Comparison of ENCODE assay signal across 33 mouse cellular contexts in the genomic region with DNA sequence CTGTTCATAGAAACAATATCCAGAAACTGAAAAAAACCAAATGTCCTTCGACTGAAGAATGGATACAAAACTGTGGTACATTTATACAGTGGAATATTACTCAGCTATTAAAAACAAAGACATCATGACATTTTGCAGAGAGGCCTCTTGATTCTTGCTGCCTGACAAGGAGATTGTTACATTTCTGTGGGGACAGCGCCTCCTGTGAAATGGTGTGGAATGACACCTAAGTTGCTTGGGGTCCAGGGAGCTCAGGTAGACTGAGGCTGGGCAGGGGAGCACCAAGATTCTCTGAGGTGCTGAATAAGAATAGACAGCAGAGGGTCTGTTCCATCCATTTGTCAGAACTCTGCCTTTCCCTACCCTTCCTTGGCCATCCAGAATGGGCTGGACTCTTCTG. TPM values are rescaled to one million over a fixed set of nuclear protein-coding genes. Genes with fewer than 3 reads are reported as not detected.
DNase-seq lines count a peak whose midpoint lies in the region; ATAC-seq and TF ChIP-seq lines count a peak whose summit lies in the region.
"Had no signal": no experiment of that assay in that cellular context is flagged by ENCODE, and none has a peak within 500 bp of the region (broad histone marks: within the 10 kb centered on the region; RNA-seq: fewer than 3 reads in every experiment).

No protein-coding gene starts in this region.

- no peak overlapping the region for H3K4me3 ChIP-seq in cerebellum, adult 2 months (replicated peaks; ENCODE audit: insufficient read depth, low read depth, low read length)
- no peak overlapping the region for H3K4me3 ChIP-seq in liver, embryonic 14.5 days (ENCODE audit: insufficient read depth in 1 of 2, low read depth in 2 of 2, low read length in 2 of 2)
- no peak overlapping the region for H3K4me3 ChIP-seq in ES-Bruce4 (ENCODE audit: low read depth, low read length)
- H3K4me3 ChIP-seq: forebrain, embryonic 13.5 days; heart, embryonic 13.5 days; kidney, embryonic 15.5 days; limb, embryonic 12.5 days; midbrain, embryonic 15.5 days; myocyte; neural tube, embryonic 12.5 days had no signal

- H3K27ac ChIP-seq in cerebellum, adult 2 months (ENCODE audit: insufficient read depth, low read length): no peak overlapping the region
- H3K27ac ChIP-seq in liver, embryonic 14.5 days: no peak overlapping the region
- H3K27ac ChIP-seq in ES-Bruce4 (ENCODE audit: insufficient read depth, low read length): no peak overlapping the region
- H3K27ac ChIP-seq: forebrain, embryonic 13.5 days; heart, embryonic 13.5 days; hindbrain, embryonic 14.5 days; kidney, embryonic 15.5 days; limb, embryonic 12.5 days; macrophage; midbrain, embryonic 15.5 days; neural tube, embryonic 12.5 days had no signal

- H3K9ac ChIP-seq in liver, embryonic 14.5 days (replicated peaks): no peak overlapping the region
- no peak overlapping the region for H3K9ac ChIP-seq in ES-Bruce4 (ENCODE audit: low read depth, poor library complexity, severe bottlenecking)
- H3K9ac ChIP-seq: forebrain, embryonic 13.5 days; heart, embryonic 13.5 days; hindbrain, embryonic 14.5 days; kidney, embryonic 15.5 days; limb, embryonic 12.5 days; midbrain, embryonic 15.5 days; neural tube, embryonic 12.5 days had no signal

- no peak for DNase-seq in cerebellum, adult 2 months
- no peak for DNase-seq in cerebellum, adult 9-11 months
- no peak for DNase-seq in liver, embryonic 14.5 days (ENCODE audit: low read depth in 3 of 3, low spot score in 3 of 3)
- DNase-seq in liver (no peak), ZHBTc4 (ENCODE audit: low read depth, low spot score) (peak; percentile 42)
- DNase-seq in right cerebral cortex, adult 18-20 months: no peak
- DNase-seq in left cerebral cortex, postnatal 10 days (ENCODE audit: extremely low spot score in 1 of 2, low spot score in 2 of 2): no peak
- DNase-seq: adrenal gland, postnatal 25 days; cerebellum, adult 11-12 months; cerebellum, postnatal 14 days; gastrocnemius, postnatal 14 days; heart, adult 11 months; heart, postnatal 10 days; kidney, adult 18-20 months; kidney, postnatal 36 days; layer of hippocampus, adult 9-11 months; lung, adult 2 months; lung, postnatal 10 days; thymus, adult 2 months; thymus, postnatal 36 days had no signal

- no peak for TF ChIP-seq POLR2A in cerebellum, adult 2 months (IDR thresholded peaks at IDR 0.05; ENCODE audit: borderline replicate concordance, insufficient read depth, low read length)
- TF ChIP-seq POLR2A in ES-Bruce4 (IDR thresholded peaks at IDR 0.05; ENCODE audit: insufficient read depth, low read length): no peak

- 69% methylated on average over 2 of the region's 2 CpGs for WGBS in cerebellum, adult 2 months
- WGBS in liver, embryonic 14.5 days (ENCODE audit: insufficient replicate concordance): 31% methylated on average over 2 of the region's 2 CpGs

- TF ChIP-seq CTCF in cerebellum, adult 2 months (IDR thresholded peaks at IDR 0.05; ENCODE audit: borderline replicate concordance, insufficient read depth, low read depth, low read length): 0 out of 2 replicates have a peak, but pooled peaks have one; percentile 2
- TF ChIP-seq CTCF in liver, embryonic 14.5 days (IDR thresholded peaks at IDR 0.05; ENCODE audit: low read depth): 0 out of 2 replicates have a peak, but pooled peaks have one; percentile 18
- TF ChIP-seq CTCF in ES-Bruce4 (IDR thresholded peaks at IDR 0.05; ENCODE audit: low read depth, low read length): peak; percentile 41

- no peaks in the 10 kb centered on the region for H3K9me3 ChIP-seq in liver, embryonic 14.5 days (ENCODE audit: control insufficient read depth, low read length)
- no peaks in the 10 kb centered on the region for H3K9me3 ChIP-seq in ES-Bruce4 (replicated peaks; ENCODE audit: control insufficient read depth, insufficient read depth, low read length, poor library complexity, severe bottlenecking)
- H3K9me3 ChIP-seq: forebrain, embryonic 13.5 days; heart, embryonic 13.5 days; kidney, embryonic 15.5 days; limb, embryonic 12.5 days; midbrain, embryonic 15.5 days; neural tube, embryonic 12.5 days had no signal

- TF ChIP-seq EP300 in liver, embryonic 14.5 days (IDR thresholded peaks at IDR 0.05; ENCODE audit: low read depth): no peak
- TF ChIP-seq EP300 in ES-Bruce4 (IDR thresholded peaks at IDR 0.05; ENCODE audit: insufficient read depth, low read depth, low read length): no peak

- intact Hi-C loops in left cerebral cortex, postnatal 10 days (cut with DNase I): no loop called here

- H3K4me1 ChIP-seq in cerebellum, adult 2 months (ENCODE audit: control insufficient read depth, insufficient read depth, low read length): peaks cover 17% of the 10 kb centered on the region
- H3K4me1 ChIP-seq in liver, embryonic 14.5 days (replicated peaks; ENCODE audit: control insufficient read depth in 2 of 2, insufficient read depth in 2 of 2, low read length in 1 of 2): peaks cover 0 to 3% of the 10 kb centered on the region in 2 experiments; a peak in 2 of 4 replicates
- no peaks in the 10 kb centered on the region for H3K4me1 ChIP-seq in ES-Bruce4 (ENCODE audit: control insufficient read depth, insufficient read depth, low read length)
- H3K4me1 ChIP-seq: neural tube, embryonic 12.5 days had no signal

- H3K36me3 ChIP-seq in liver, embryonic 14.5 days (replicated peaks; ENCODE audit: control insufficient read depth, insufficient read depth, low read depth): no peaks in the 10 kb centered on the region
- no peaks in the 10 kb centered on the region for H3K36me3 ChIP-seq in ES-Bruce4 (ENCODE audit: control insufficient read depth, insufficient read depth, low read length, poor library complexity, severe bottlenecking)
- H3K36me3 ChIP-seq: heart, embryonic 13.5 days; kidney, embryonic 15.5 days; limb, embryonic 12.5 days; midbrain, embryonic 15.5 days; neural tube, embryonic 12.5 days had no signal

- ATAC-seq in liver, embryonic 14.5 days (ENCODE audit: insufficient read depth): no peak
- ATAC-seq: forebrain, embryonic 13.5 days; midbrain, embryonic 15.5 days had no signal

- H3K4me2 ChIP-seq in liver, embryonic 14.5 days (ENCODE audit: low read depth): no peak overlapping the region
- H3K4me2 ChIP-seq: forebrain, embryonic 13.5 days; heart, embryonic 13.5 days; hindbrain, embryonic 14.5 days; kidney, embryonic 15.5 days; limb, embryonic 12.5 days; liver, embryonic 11.5 days; midbrain, embryonic 15.5 days; neural tube, embryonic 12.5 days had no signal

- H3K27me3 ChIP-seq in cerebellum, adult 2 months (ENCODE audit: control insufficient read depth, insufficient read depth, low read length): no peaks in the 10 kb centered on the region
- no peaks in the 10 kb centered on the region for H3K27me3 ChIP-seq in liver, embryonic 14.5 days (ENCODE audit: control insufficient read depth, insufficient read depth, low read length)
- H3K27me3 ChIP-seq in ES-Bruce4 (ENCODE audit: control insufficient read depth, insufficient read depth, low read length, poor library complexity, severe bottlenecking): no peaks in the 10 kb centered on the region
- H3K27me3 ChIP-seq: forebrain, embryonic 13.5 days; heart, embryonic 13.5 days; kidney, embryonic 15.5 days; midbrain, embryonic 15.5 days; neural tube, embryonic 12.5 days had no signal

RNA-seq across cellular contexts. Expression of a gene that starts 57.2 kb away (rescaled TPM):
- polyA plus RNA-seq in cerebellum, adult 2 months (2012; rRNA removed): 96.2 and 111 TPM in 2 replicates
- 6.9 and 8.4 TPM in 2 replicates for polyA plus RNA-seq in liver, embryonic 14.5 days (2012; rRNA removed)
- 7.3 and 8.6 TPM in 2 replicates for polyA plus RNA-seq in liver, embryonic 14.5 days (2014; fragmentation: Nextera tagmentation; extraction: Ambion mirVana)
- polyA plus RNA-seq in ES-Bruce4 (2011; ENCODE audit: insufficient read depth, insufficient read length, low read depth, missing spikeins): 218 and 252 TPM in 2 replicates
- 10 to 100 TPM; 28.3 to 34.7 TPM for total RNA-seq in left cerebral cortex, postnatal 10 days (2021)

RNA-seq across cellular contexts. Expression of a gene that starts 58.2 kb away (rescaled TPM):
- 77.9 and 95.3 TPM in 2 replicates for polyA plus RNA-seq in cerebellum, adult 2 months (2012; rRNA removed)
- polyA plus RNA-seq in liver, embryonic 14.5 days (2012; rRNA removed): 7.7 and 8.8 TPM in 2 replicates
- 7.9 and 11.0 TPM in 2 replicates for polyA plus RNA-seq in liver, embryonic 14.5 days (2014; fragmentation: Nextera tagmentation; extraction: Ambion mirVana)
- 31.6 and 34.8 TPM in 2 replicates for polyA plus RNA-seq in ES-Bruce4 (2011; ENCODE audit: insufficient read depth, insufficient read length, low read depth, missing spikeins)
- total RNA-seq in left cerebral cortex, postnatal 10 days (2021): 10 to 100 TPM; 28.8 to 29.4 TPM
- total RNA-seq: hematopoietic stem cell, adult 5-6 weeks; megakaryocyte-erythroid progenitor cell, adult 5-6 weeks had no signal
- polyA plus RNA-seq: macrophage had no signal

Comparison
In these comparisons a context has a peak if more than half of its experiments do, and no peak if none do; other contexts are left out.
1. RNA of a gene that starts 57.2 kb away (polyA plus RNA-seq): 218 to 252 TPM in ES-Bruce4 and 96.2 to 111 TPM in cerebellum, adult 2 months; 6.9 to 8.6 TPM in liver, embryonic 14.5 days; every median in the first group is over 10 times any median in the second.
2. Peak in every context shown above with its lines, with median percentiles within 50 percentile points of each other: CTCF ChIP-seq.